Mouse (Mus musculus): ENCODE measurements around the gene Nmt1.

DNA sequence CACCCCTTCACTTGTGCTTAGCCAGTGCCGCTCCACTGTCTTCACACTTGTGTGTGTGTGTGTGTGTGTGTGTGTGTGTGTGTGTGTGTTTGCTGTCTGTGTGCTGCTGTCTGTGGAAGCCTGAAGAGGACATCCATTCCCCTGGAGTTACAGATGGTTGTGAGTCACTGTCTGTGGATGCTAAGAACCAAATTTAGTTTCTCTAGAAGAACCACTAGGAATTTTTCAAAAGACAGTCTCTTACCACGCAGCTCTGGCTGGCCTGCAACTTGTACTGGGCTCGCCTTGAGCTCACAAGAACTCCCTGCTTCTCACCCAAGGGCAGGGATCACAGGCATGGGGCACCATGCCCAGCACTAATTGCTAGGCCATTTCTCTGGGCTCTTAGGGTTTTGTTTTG is 5.0 kb downstream of the Nmt1 start:
- TF ChIP-seq GATA1 (IDR thresholded peaks at IDR 0.05; ENCODE audit: borderline replicate concordance, low read length), result no peak
- no peak for TF ChIP-seq FLI1 (IDR thresholded peaks at IDR 0.05; ENCODE audit: low read length)
